Mouse (Mus musculus) limb, embryonic 12.5 days (tissue): ENCODE results near the gene Defb29. TPM values are rescaled to one million over a fixed set of nuclear protein-coding genes. Genes with fewer than 3 reads are reported as not detected.

ENCODE experiments used
- ATAC-seq: fragments of 200-750 bp; cut with Nextera tagmentation; 2 replicates; pipeline ENCODE4 v1.8.0; 2017; ENCODE audit warnings: low read depth, moderate TSS enrichment; ENCODE audit not compliant: insufficient number of reproducible peaks, insufficient read depth, low FRiP score, low TSS enrichment
- H3K27ac ChIP-seq: fragments of 300-500 bp; sonication (generic); 2 replicates; pipeline ENCODE4 v1.5.1; 2016; ENCODE audit warnings: mild to moderate bottlenecking, moderate library complexity
- H3K27me3 ChIP-seq: fragments of 300-500 bp; sonication (generic); 2 replicates; pipeline ENCODE4 v1.6.1; 2016; ENCODE audit warnings: mild to moderate bottlenecking, moderate library complexity
- H3K36me3 ChIP-seq: fragments of 300-500 bp; sonication (generic); 2 replicates; pipeline ENCODE4 v1.6.1; 2016; ENCODE audit warnings: mild to moderate bottlenecking, moderate library complexity
- H3K4me1 ChIP-seq: fragments of 300-500 bp; sonication (generic); replicated peaks from 2 replicates; pipeline ENCODE4 v1.6.1; 2016
- H3K4me2 ChIP-seq: fragments of 300-500 bp; sonication (generic); 2 replicates; pipeline ENCODE4 v1.6.1; 2016; ENCODE audit warnings: mild to moderate bottlenecking, moderate library complexity
- H3K4me3 ChIP-seq: fragments of 300-500 bp; sonication (generic); replicated peaks from 2 replicates; pipeline ENCODE4 v1.5.1; 2016; ENCODE audit warnings: mild to moderate bottlenecking
- H3K9ac ChIP-seq: fragments of 300-500 bp; sonication (generic); replicated peaks from 2 replicates; pipeline ENCODE4 v1.6.1; 2016; ENCODE audit warnings: mild to moderate bottlenecking, moderate library complexity
- H3K9me3 ChIP-seq: fragments of 300-500 bp; sonication (generic); 2 replicates; pipeline ENCODE4 v1.6.1; 2016; ENCODE audit warnings: mild to moderate bottlenecking, moderate library complexity
- WGBS: fragments of 180-500 bp; shearing (Covaris S2); methylation state at CpG from one replicate; pipeline ENCODE4 v1.1.7; 2016; 5-methylcytosine and 5-hydroxymethylcytosine counted together
- polyA plus RNA-seq: library from polyadenylated mRNA; unstranded; fragments of >200 nt; fragmentation: Nextera tagmentation; extraction: Ambion mirVana; gene quantifications from 2 replicates; pipeline ENCODE4 v1.2.1, GENCODE M21; 2016

Defb29 gene
- polyA plus RNA-seq, 1 experiment from 2014 or later = not detected

- H3K9ac ChIP-seq = no peak overlapping the region
- 0 out of 2 replicates have a peak, but pooled peaks cover 2% of the 10 kb centered on the region for H3K9me3 ChIP-seq
- H3K27me3 ChIP-seq = no peaks in the 10 kb centered on the region
- H3K4me1 ChIP-seq = no peaks in the 10 kb centered on the region
- H3K4me3 ChIP-seq = no peak overlapping the region
- ATAC-seq = no peak
- WGBS = 81% methylated on average over 7 of the region's 7 CpGs
- no peak overlapping the region for H3K4me2 ChIP-seq
- H3K36me3 ChIP-seq = no peaks in the 10 kb centered on the region
- H3K27ac ChIP-seq = no peak overlapping the region
These were observed 39.6 kb downstream of the Defb29 start for GRCm38 (mm10) chr2:152500204-152500862.

GRCm38 (mm10) chr2:152498020-152498419 is 41.9 kb downstream of the Defb29 start:
- no peaks in the 10 kb centered on the region for H3K27me3 ChIP-seq
- H3K4me3 ChIP-seq = no peak overlapping the region
- H3K36me3 ChIP-seq = no peaks in the 10 kb centered on the region
- H3K9ac ChIP-seq = no peak overlapping the region
- H3K4me2 ChIP-seq = no peak overlapping the region
- no peaks in the 10 kb centered on the region for H3K4me1 ChIP-seq
- 0 out of 2 replicates have a peak, but pooled peaks cover 2% of the 10 kb centered on the region for H3K9me3 ChIP-seq
- no peak overlapping the region for H3K27ac ChIP-seq
- ATAC-seq = no peak
- WGBS = 68% methylated on average over 6 of the region's 6 CpGs

- WGBS = 71% methylated on average over 6 of the region's 6 CpGs
- ATAC-seq = no peak
- no peak overlapping the region for H3K4me2 ChIP-seq
- no peak overlapping the region for H3K9ac ChIP-seq
- no peaks in the 10 kb centered on the region for H3K4me1 ChIP-seq
- no peaks in the 10 kb centered on the region for H3K36me3 ChIP-seq
- no peak overlapping the region for H3K27ac ChIP-seq
- H3K9me3 ChIP-seq = no peaks in the 10 kb centered on the region
- no peak overlapping the region for H3K4me3 ChIP-seq
- H3K27me3 ChIP-seq = no peaks in the 10 kb centered on the region
These were observed 46.7 kb downstream of the Defb29 start for GRCm38 (mm10) chr2:152493151-152493550.

- no peak within 1 kb of the TSS for H3K4me3 ChIP-seq
- ATAC-seq = no peak
- H3K4me1 ChIP-seq = no peaks in the 10 kb centered on the region
- H3K9ac ChIP-seq = no peak within 1 kb of the TSS
- no peak within 1 kb of the TSS for H3K4me2 ChIP-seq
- no peaks in the 10 kb centered on the region for H3K9me3 ChIP-seq
- H3K27me3 ChIP-seq = no peaks in the 10 kb centered on the region
- no peaks in the 10 kb centered on the region for H3K36me3 ChIP-seq
- H3K27ac ChIP-seq = no peak within 1 kb of the TSS
These were observed 49.9 kb downstream of the Defb29 start, which contains the start of gene Defb22 for GRCm38 (mm10) chr2:152490038-152490437. Gene Defb22, minus strand, starts transcription at chr2:152490138.

Other genes starting within 250 kb of the Defb29 start
- 42.5 and 46.1 TPM in 2 replicates for gene Tbc1d20, start 246.3 kb downstream of the Defb29 start, polyA plus RNA-seq
- 72.9 and 79.2 TPM in 2 replicates for gene Rbck1, start 207.4 kb downstream of the Defb29 start, polyA plus RNA-seq
- gene Trib3, start 196.1 kb downstream of the Defb29 start, polyA plus RNA-seq = 3.0 and 3.6 TPM in 2 replicates
- gene Nrsn2, start 163.5 kb downstream of the Defb29 start, polyA plus RNA-seq = 2.2 and 3.0 TPM in 2 replicates
- gene Sox12, start 142.0 kb downstream of the Defb29 start, polyA plus RNA-seq = 15.6 and 16.8 TPM in 2 replicates
- 74.1 and 76.6 TPM in 2 replicates for gene Zcchc3, start 125.1 kb downstream of the Defb29 start, polyA plus RNA-seq
- gene 6820408C15Rik, start 124.5 kb downstream of the Defb29 start, polyA plus RNA-seq = 0.24 and 0.59 TPM in 2 replicates
- gene Defb23, start 75.5 kb downstream of the Defb29 start, polyA plus RNA-seq = not detected in 2 replicates
- gene Defb20, start 63.0 kb downstream of the Defb29 start, polyA plus RNA-seq = not detected in 2 replicates
- gene Defb22, start 50.0 kb downstream of the Defb29 start, polyA plus RNA-seq = not detected in 2 replicates
- not detected in 2 replicates for gene Defb26, start 28.4 kb downstream of the Defb29 start, polyA plus RNA-seq
- gene Defb28, start 21.8 kb downstream of the Defb29 start, polyA plus RNA-seq = not detected in 2 replicates
- gene Gm17416, start 29.2 kb upstream of the Defb29 start, polyA plus RNA-seq = not detected in 2 replicates
- not detected in 2 replicates for gene Defb21, start 32.6 kb upstream of the Defb29 start, polyA plus RNA-seq
- not detected in 2 replicates for gene Defb19, start 40.2 kb upstream of the Defb29 start, polyA plus RNA-seq
- not detected in 2 replicates for gene Defb45, start 59.3 kb upstream of the Defb29 start, polyA plus RNA-seq
- gene Defb36, start 64.2 kb upstream of the Defb29 start, polyA plus RNA-seq = not detected in 2 replicates
- gene Defb25, start 83.0 kb upstream of the Defb29 start, polyA plus RNA-seq = not detected in 2 replicates
- 0.87 and 1.1 TPM in 2 replicates for gene Rem1, start 86.9 kb upstream of the Defb29 start, polyA plus RNA-seq
- gene H13, start 129.4 kb upstream of the Defb29 start, polyA plus RNA-seq = 129 and 135 TPM in 2 replicates
- 36.3 and 39.2 TPM in 2 replicates for gene Mcts2, start 146.9 kb upstream of the Defb29 start, polyA plus RNA-seq
- gene Id1, start 196.2 kb upstream of the Defb29 start, polyA plus RNA-seq = 299 and 330 TPM in 2 replicates
- 29.9 and 30.6 TPM in 2 replicates for gene Cox4i2, start 214.1 kb upstream of the Defb29 start, polyA plus RNA-seq